Mouse (Mus musculus) lung, adult 2 months (tissue): ENCODE results near the gene Top3b. TPM values are rescaled to one million over a fixed set of nuclear protein-coding genes. Genes with fewer than 3 reads are reported as not detected.
"Not testable (repeated sequence)": the region's sequence is repeated elsewhere in the genome, so short reads cannot be mapped to it uniquely, and the experiment has no call there.

Experiments
- DNase-seq: peaks from one replicate; pipeline ENCODE4 v3.0.0; 2022
- H3K4me1 ChIP-seq: fragments of 200-500 bp; 2 replicates; pipeline ENCODE4 v1.6.1; 2011; ENCODE audit warnings: low read length; ENCODE audit not compliant: control insufficient read depth, insufficient read depth
- H3K4me3 ChIP-seq: fragments of 200-500 bp; replicated peaks from 2 replicates; pipeline ENCODE3; 2011; ENCODE audit warnings: low read depth, mild to moderate bottlenecking, control low read depth, low read length; ENCODE audit errors: extremely low read depth
- CTCF ChIP-seq: fragments of 200-500 bp; IDR thresholded peaks from 2 replicates; pipeline ENCODE4 v1.5.1; 2011; ENCODE audit warnings: mild to moderate bottlenecking, low read length, control low read depth; ENCODE audit not compliant: insufficient read depth
- POLR2A ChIP-seq: fragments of 200-500 bp; IDR thresholded peaks from 2 replicates; pipeline ENCODE4 v1.6.1; 2011; ENCODE audit warnings: low read depth, mild to moderate bottlenecking, control low read depth, low read length, borderline replicate concordance; ENCODE audit errors: extremely low read depth
- WGBS: fragments of 180-500 bp; shearing (Covaris S2); methylation state at CpG from one replicate; pipeline ENCODE4 v1.1.7; 2018; 5-methylcytosine and 5-hydroxymethylcytosine counted together
- polyA plus RNA-seq: library from polyadenylated mRNA; depleted of rRNA; stranded (reverse); fragments of >200 nt; gene quantifications from 2 replicates; pipeline ENCODE4 v1.2.3, GENCODE M21; 2012; rRNA removed

The Top3b gene
- polyA plus RNA-seq, 1 experiment = 74.8 TPM

DNA sequence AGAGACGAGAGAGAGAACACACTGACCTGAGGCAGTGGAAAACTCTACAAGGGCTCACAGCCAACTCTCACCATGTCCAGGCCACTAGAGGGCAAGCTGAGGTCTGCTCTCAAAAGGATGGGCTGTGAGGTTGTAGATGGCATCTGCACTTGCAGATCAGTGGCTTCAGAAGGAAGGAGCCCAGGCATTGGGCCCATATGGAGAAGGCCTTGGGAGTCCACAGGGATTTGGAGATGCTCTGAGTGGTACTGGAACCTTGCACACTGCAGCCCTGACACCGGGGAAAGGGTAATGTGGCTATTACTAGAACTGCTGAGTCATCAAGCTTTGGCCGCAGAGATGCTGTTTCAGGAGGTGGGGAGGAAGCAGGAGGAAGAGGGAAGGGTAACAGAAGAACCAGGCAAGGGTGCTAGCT, 50.5 kb downstream of the Top3b start:
- 54% methylated on average over 3 of the region's 3 CpGs for WGBS
- Histone ChIP-seq H3K4me1 (no peaks in the 10 kb centered on the region), H3K4me3 (no peak overlapping the region)
- no peak for DNase-seq
- TF ChIP-seq CTCF = peak; percentile 66
- no peak for TF ChIP-seq POLR2A

DNA sequence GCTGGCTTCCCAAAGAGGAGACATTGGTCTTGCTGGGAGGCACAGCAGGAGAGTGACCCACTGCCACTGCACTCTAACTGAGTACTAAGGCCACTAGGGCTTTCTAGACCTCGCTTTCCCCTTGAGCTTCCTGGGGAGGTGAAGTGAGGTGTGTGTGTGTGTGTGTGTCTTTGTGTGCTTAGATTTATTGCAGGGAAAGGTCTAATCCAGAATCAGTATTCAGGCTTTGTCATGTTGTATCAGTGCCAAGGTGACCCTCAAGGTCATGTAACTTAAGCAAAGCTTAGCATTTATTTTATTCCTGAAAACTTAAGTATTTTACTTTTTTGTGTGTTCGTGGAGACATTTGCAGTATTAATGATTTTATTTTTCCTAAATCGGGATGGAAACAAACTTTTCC, 53.9 kb downstream of the Top3b start:
- 91% methylated on average over 3 of the region's 3 CpGs for WGBS
- no peaks in the 10 kb centered on the region for H3K4me1 ChIP-seq
- H3K4me3 ChIP-seq = no peak overlapping the region
- TF ChIP-seq POLR2A (no peak), CTCF (no peak)
- DNase-seq = no peak

DNA sequence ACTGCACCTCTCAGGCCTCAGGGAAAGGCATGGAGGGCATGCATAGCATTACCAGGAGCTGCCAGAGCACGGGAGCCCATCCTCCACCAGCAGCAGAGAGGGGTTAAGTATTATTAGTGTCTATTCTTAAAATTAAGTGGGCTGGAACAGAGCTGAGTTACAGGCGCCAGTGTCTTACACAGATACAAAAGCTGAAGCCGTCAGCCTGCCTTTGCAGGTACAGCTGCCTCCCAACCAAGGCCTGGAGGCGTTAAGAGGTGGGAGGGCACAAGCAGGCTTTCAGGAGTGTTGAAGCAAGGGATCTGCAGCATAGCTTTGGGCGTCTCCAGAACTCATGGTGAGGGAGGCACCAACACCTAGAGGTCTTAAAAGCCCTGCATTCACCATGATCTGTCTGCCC, 56.0 kb downstream of the Top3b start:
- TF ChIP-seq POLR2A = no peak
- Histone ChIP-seq H3K4me1 (no peaks in the 10 kb centered on the region), H3K4me3 (no peak overlapping the region)
- no peak for DNase-seq
- 78% methylated on average over 5 of the region's 5 CpGs for WGBS

DNA sequence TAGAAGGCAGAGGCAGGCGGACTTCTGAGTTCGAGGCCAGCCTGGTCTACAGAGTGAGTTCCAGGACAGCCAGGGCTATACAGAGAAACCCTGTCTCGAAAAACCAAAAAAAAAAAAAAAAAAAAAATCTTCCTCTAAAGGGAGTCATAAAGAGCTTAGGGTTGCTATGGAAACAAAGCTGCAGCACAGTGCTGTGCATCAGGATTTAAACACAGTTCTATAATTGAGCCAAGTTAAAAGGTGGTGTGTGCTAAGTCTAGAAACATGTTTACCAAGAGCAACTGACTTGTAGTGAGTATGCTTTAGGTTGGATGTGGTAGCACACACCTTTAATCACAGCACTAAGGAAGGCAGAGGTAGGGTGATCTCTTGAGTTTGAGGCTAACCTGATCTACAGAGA, 58.4 kb downstream of the Top3b start:
- not testable (repeated sequence) for H3K4me3 ChIP-seq, H3K4me1 ChIP-seq, DNase-seq
- WGBS = 69% methylated on average over 3 of the region's 3 CpGs

DNA sequence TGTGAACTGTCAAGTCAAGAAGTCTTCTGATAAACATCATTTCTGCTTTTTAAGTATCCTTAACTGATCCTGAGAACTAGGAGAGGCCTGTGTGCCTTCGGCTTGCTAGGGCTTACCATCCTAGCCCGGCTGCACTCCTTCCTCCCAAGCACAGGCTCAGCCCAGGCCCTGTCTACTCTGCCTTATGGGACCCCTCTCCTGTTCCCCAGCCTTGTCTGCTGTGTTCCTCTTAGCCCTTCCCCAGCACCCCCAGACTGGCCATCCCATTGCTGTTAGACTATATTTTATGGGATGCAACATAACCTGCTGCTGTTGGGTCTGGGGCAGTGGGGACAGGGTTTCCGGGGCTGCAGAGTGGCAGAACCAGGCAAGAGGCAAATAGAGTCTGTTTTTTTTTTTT, 59.8 kb downstream of the Top3b start:
- H3K4me3 ChIP-seq = no peak overlapping the region
- no peaks in the 10 kb centered on the region for H3K4me1 ChIP-seq
- TF ChIP-seq CTCF (no peak), POLR2A (no peak)
- DNase-seq = no peak
- 89% methylated on average over 3 of the region's 3 CpGs for WGBS

DNA sequence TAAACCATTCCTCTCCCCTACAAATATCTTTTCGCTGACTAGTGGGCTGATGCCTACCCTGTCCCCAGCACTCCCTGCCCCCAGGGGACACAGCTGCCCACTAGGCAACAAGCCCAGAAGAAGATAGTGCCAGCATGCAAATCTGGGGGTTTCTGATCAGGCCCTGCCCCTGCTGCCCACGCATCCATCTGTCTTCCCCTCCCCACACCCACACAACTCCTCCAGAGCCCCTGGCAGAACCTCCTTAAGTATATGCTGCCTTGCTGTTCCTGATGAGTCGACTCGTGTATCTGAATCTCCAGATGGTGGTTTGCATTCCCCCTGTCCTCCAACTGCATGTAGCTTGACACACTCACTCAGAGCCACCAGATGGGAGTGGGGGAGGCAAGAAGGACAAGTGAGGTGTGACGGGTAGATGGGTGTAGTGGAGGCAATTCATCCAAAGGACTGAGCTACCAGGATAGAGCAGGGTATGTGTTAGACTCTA, 60.3 kb downstream of the Top3b start:
- TF ChIP-seq CTCF = no peak
- TF ChIP-seq POLR2A = no peak
- H3K4me3 ChIP-seq = no peak overlapping the region
- 61% methylated on average over 5 of the region's 5 CpGs for WGBS
- no peak for DNase-seq
- H3K4me1 ChIP-seq = no peaks in the 10 kb centered on the region

DNA sequence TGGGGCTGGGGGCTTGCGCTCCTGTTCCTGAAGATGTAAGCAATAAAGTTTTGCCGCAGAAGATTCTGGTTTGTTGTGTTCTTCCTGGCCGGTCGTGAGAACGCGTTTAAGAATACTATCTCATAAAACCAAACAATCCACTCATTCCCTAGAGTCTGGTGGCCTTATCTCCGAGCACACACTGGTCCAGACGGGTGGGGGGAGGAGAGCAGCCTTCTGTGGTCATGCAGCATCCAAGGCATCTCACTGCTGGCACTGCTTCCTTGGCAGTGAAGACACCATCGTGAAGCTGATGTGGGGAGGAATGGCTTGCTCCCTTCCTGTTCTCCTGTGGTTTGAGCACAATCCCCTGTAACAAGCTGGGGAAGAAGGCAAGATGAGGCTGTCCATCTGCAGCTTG, 69.0 kb downstream of the Top3b start:
- 91% methylated on average over 9 of the region's 9 CpGs for WGBS
- Histone ChIP-seq H3K4me3 (no peak overlapping the region), H3K4me1 (no peaks in the 10 kb centered on the region)
- TF ChIP-seq CTCF = no peak
- TF ChIP-seq POLR2A = no peak
- no peak for DNase-seq

DNA sequence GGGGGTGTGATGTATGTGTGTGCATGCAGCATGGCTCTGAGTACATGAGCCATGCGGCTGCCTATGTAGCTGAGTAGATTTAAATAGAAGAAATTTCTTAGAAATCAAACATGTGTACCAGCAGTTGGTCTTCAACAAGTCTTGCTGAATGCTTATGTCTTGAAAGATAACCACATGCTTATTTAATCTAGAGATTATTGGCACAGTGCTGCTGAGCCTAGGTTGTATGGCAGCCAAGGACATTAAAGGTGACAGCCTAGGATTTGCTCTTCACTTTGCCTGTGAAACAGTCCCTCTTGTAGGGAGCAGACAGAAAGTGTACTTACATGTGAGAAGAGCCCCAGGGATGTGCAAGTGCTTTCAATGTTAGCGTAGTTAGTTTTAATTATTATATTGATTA, 70.5 kb downstream of the Top3b start:
- WGBS = 96% methylated on average over 2 of the region's 2 CpGs
- no peak for DNase-seq
- H3K4me3 ChIP-seq = no peak overlapping the region
- TF ChIP-seq CTCF (no peak), POLR2A (no peak)
- no peaks in the 10 kb centered on the region for H3K4me1 ChIP-seq

Other genes starting within 250 kb of the Top3b start
- gene Olfr19, start 194.3 kb upstream of the Top3b start, polyA plus RNA-seq = not detected in 2 replicates
- gene Spag6l, start 41.3 kb upstream of the Top3b start, polyA plus RNA-seq = 5.7 and 5.8 TPM in 2 replicates
- 0.10 TPM in 1 of 2 replicates, not detected in the other for gene Igll1, start 6.8 kb upstream of the Top3b start, polyA plus RNA-seq
- gene Vpreb1, start 107 bp downstream of the Top3b start, polyA plus RNA-seq = 5.9 and 7.2 TPM in 2 replicates
- gene Ppm1f, start 25.7 kb downstream of the Top3b start, polyA plus RNA-seq = 40.4 and 46.2 TPM in 2 replicates
- 44.2 and 61.0 TPM in 2 replicates for gene Mapk1, start 112.6 kb downstream of the Top3b start, polyA plus RNA-seq
- 1.2 and 2.2 TPM in 2 replicates for gene Ypel1, start 199.0 kb downstream of the Top3b start, polyA plus RNA-seq
- gene Ppil2, start 240.5 kb downstream of the Top3b start, polyA plus RNA-seq = 66.5 and 74.0 TPM in 2 replicates